8 mouse cellular contexts compared by ENCODE assay signal in the genomic region with DNA sequence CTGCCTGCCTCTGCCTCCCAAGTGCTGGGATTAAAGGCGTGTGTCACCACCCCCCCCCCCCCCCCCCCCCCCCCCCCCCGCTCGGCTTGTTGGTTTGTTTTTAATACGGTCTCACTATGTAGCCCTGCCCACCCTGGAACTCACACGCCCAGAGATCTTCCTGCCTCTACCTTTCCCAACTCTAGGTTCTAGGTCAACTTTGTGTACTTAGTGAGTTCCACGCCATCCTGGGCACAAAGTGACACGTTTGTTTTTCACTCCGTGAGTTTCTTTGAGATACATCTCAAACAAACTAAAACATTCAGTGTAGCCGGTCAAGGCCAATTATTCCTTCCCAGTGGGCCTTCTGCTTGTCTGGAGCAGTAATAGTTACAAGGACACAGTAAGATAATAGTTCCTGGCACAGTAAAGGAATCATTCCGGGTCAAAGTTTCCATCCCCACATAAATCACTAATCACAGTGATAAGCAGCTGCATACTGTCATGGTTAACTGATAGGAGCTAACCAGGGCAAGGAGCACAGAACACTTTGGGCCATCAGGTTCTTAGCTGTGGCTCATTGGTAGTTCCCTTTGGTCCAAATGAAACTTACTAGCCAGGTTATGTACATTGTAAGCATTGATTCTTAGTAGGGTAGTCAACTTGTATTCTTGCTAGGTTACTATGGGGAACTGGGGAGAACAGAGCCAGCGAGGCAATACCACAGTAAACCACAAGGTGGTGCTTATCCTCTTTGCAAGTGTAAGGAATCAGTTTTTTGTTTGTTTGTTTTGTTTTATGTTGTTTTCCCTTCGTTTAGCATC. TPM values are rescaled to one million over a fixed set of nuclear protein-coding genes. Genes with fewer than 3 reads are reported as not detected.
DNase-seq lines count a peak whose midpoint lies in the region; TF ChIP-seq lines count a peak whose summit lies in the region.

No protein-coding gene starts in this region.

- H3K4me3 ChIP-seq in lung, adult 2 months (replicated peaks; ENCODE audit: extremely low read depth, low read depth, low read length) = no peak overlapping the region

- peak; percentile 80 to 82 for DNase-seq in B cell, adult 2 months
- DNase-seq in MEL-GATA-1-ER (ENCODE audit: extremely low read depth, low read depth) = peak; percentile 44
- DNase-seq in cerebellum, adult 8-10 months = peak; percentile 57
- DNase-seq in frontal cortex, postnatal 36 days (ENCODE audit: low spot score in 2 of 2) = peak; percentile 67 to 79
- DNase-seq in kidney, postnatal 10 days = peak; percentile 87
- peak; percentile 66 for DNase-seq in lung, adult 2 months
- DNase-seq in retina, adult 2 months (ENCODE audit: low read depth, low spot score) = peak; percentile 46
- peak; percentile 86 for DNase-seq in thymus, postnatal 4 days

- TF ChIP-seq CTCF in lung, adult 2 months (IDR thresholded peaks at IDR 0.05; ENCODE audit: insufficient read depth, low read length) = peak; percentile 38; the same call in 1 of the 2 replicates

- WGBS in lung, adult 2 months = 60% methylated on average over 9 of the region's 12 CpGs

- H3K4me1 ChIP-seq in lung, adult 2 months (ENCODE audit: control insufficient read depth, insufficient read depth, low read length) = no peaks in the 10 kb centered on the region; the same call in 1 of the 2 replicates

- TF ChIP-seq POLR2A in lung, adult 2 months (IDR thresholded peaks at IDR 0.05; ENCODE audit: borderline replicate concordance, extremely low read depth, low read depth, low read length) = no peak

RNA-seq across cellular contexts. Expression of gene Slc18b1, which starts 15.1 kb away (rescaled TPM):
- 8.1 and 10.3 TPM in 2 replicates for polyA plus RNA-seq in lung, adult 2 months (2012; rRNA removed)

RNA-seq across cellular contexts. Expression of gene Rps12, which starts 24.8 kb away (rescaled TPM):
- polyA plus RNA-seq in lung, adult 2 months (2012; rRNA removed) = 907 and 1,065 TPM in 2 replicates

RNA-seq across cellular contexts. Expression of gene Vnn3, which starts 39.4 kb away (rescaled TPM):
- 4.3 and 4.8 TPM in 2 replicates for polyA plus RNA-seq in lung, adult 2 months (2012; rRNA removed)
